Mouse (Mus musculus): ENCODE data around the gene Nppc.
A peak's percentile ranks its signal among the peaks of the same experiment; 100 is the strongest.

Gene Nppc

GRCm38 (mm10) chr1:86677624-86678023 lies 7.3 kb upstream of the Nppc start:
- Histone ChIP-seq H3K9me3 (ENCODE audit: low read length) (no peaks in the 10 kb centered on the region), H3K36me3 (ENCODE audit: insufficient read depth, low read length) (no peaks in the 10 kb centered on the region), H3K4me1 (replicated peaks; ENCODE audit: low read depth, low read length) (0 out of 2 replicates have a peak, but pooled peaks cover 2% of the 10 kb centered on the region), H3K27me3 (ENCODE audit: insufficient read depth, low read length) (peaks cover 45% of the 10 kb centered on the region), H3K4me3 (replicated peaks; ENCODE audit: low read length) (no peak overlapping the region)
- TF ChIP-seq POU5F1 (IDR thresholded peaks at IDR 0.05; ENCODE audit: borderline replicate concordance, low read length) (no peak), CTCF (conservative IDR thresholded peaks at IDR 0.05; ENCODE audit: low read length) (no peak), NANOG (IDR thresholded peaks at IDR 0.05; ENCODE audit: borderline replicate concordance, low read length) (no peak)

GRCm38 (mm10) chr1:86675126-86675525 lies 4.8 kb upstream of the Nppc start:
- Histone ChIP-seq H3K36me3 (ENCODE audit: insufficient read depth, low read length) (no peaks in the 10 kb centered on the region), H3K4me1 (replicated peaks; ENCODE audit: low read depth, low read length) (peaks cover 7% of the 10 kb centered on the region; the same call in 1 of the 2 replicates), H3K27me3 (ENCODE audit: insufficient read depth, low read length) (peaks cover 68% of the 10 kb centered on the region), H3K4me3 (replicated peaks; ENCODE audit: low read length) (no peak overlapping the region), H3K9me3 (ENCODE audit: low read length) (no peaks in the 10 kb centered on the region)
- TF ChIP-seq NANOG (IDR thresholded peaks at IDR 0.05; ENCODE audit: borderline replicate concordance, low read length): no peak
- TF ChIP-seq CTCF (conservative IDR thresholded peaks at IDR 0.05; ENCODE audit: low read length): no peak
- no peak for TF ChIP-seq POU5F1 (IDR thresholded peaks at IDR 0.05; ENCODE audit: borderline replicate concordance, low read length)

- no peaks in the 10 kb centered on the region for H3K36me3 ChIP-seq (ENCODE audit: insufficient read depth, low read length)
- H3K4me1 ChIP-seq (replicated peaks; ENCODE audit: low read depth, low read length): peaks cover 14% of the 10 kb centered on the region
- H3K9me3 ChIP-seq (ENCODE audit: low read length): no peaks in the 10 kb centered on the region
- TF ChIP-seq POU5F1 (IDR thresholded peaks at IDR 0.05; ENCODE audit: borderline replicate concordance, low read length) (no peak), NANOG (IDR thresholded peaks at IDR 0.05; ENCODE audit: borderline replicate concordance, low read length) (no peak), CTCF (conservative IDR thresholded peaks at IDR 0.05; ENCODE audit: low read length) (no peak)
- H3K4me3 ChIP-seq (replicated peaks; ENCODE audit: low read length): no peak overlapping the region; the same call in 1 of the 2 replicates
- peaks cover 76% of the 10 kb centered on the region for H3K27me3 ChIP-seq (ENCODE audit: insufficient read depth, low read length)
These were observed 4.0 kb upstream of the Nppc start for GRCm38 (mm10) chr1:86674385-86674784.

DNA sequence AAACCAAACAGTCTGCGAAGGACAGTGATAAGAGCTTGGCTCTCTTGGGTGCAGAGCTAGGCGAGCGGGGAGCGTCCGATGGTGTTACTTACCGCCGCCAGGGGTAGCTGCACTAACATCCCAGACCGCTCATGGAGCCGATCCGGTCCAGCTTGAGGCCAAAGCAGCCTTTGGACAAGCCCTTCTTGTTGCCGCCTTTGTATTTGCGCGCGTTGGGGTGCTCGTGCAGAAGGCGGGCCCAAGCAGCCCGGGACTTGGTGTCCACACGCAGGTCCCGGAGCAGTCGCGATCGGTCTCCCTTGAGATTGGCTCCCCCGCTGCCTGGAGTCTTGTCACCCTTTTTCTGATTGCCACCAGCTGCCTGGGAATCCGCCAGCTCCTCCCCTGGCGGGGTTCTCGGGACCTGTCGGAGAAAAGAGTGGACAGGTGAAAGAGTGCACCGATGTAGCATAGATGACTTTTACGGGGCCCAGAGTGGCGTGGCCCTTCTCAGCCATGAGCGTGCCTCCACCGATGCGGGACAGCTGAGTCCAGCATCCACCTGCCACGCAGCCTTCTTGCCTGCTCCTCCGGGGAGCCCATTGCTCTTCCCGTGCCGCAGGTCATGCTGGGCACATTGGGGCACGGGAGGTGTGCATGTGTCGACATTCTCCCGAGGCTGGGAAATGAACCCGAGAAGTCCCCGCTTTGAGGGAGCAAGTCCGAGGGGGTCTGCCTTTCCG lies 658 bp downstream of the Nppc start:
- no peaks in the 10 kb centered on the region for H3K36me3 ChIP-seq (ENCODE audit: insufficient read depth, low read length)
- peak overlapping the region; percentile 85 for H3K4me3 ChIP-seq (replicated peaks; ENCODE audit: low read length)
- TF ChIP-seq CTCF (conservative IDR thresholded peaks at IDR 0.05; ENCODE audit: low read length): peak; percentile 56
- no peak for TF ChIP-seq POU5F1 (IDR thresholded peaks at IDR 0.05; ENCODE audit: borderline replicate concordance, low read length)
- no peak for TF ChIP-seq NANOG (IDR thresholded peaks at IDR 0.05; ENCODE audit: borderline replicate concordance, low read length)
- H3K4me1 ChIP-seq (replicated peaks; ENCODE audit: low read depth, low read length): peaks cover 19% of the 10 kb centered on the region
- no peaks in the 10 kb centered on the region for H3K9me3 ChIP-seq (ENCODE audit: low read length)
- H3K27me3 ChIP-seq (ENCODE audit: insufficient read depth, low read length): peaks cover 88% of the 10 kb centered on the region

DNA sequence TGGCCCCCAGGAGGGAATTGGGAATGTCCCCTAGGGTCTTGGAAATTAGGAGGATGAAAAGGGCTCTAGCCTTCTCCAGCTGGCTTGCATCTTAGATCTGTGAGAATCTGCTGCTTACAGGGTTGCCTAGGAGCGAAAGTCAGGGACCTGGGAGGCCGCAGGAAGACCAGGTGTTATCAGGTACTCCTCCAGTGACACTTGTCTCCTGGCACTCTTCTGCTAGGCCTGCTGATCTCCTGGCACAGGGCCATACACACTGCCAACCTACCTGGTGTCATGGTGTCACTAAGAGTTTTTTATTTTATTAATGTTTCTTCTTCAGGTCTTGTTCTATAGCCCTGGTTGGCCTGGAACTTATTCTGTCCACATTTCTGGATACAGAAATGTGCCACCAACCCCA lies 5.3 kb downstream of the Nppc start:
- Histone ChIP-seq H3K27me3 (ENCODE audit: insufficient read depth, low read length) (peaks cover 62% of the 10 kb centered on the region), H3K36me3 (ENCODE audit: insufficient read depth, low read length) (no peaks in the 10 kb centered on the region), H3K4me1 (replicated peaks; ENCODE audit: low read depth, low read length) (peaks cover 11% of the 10 kb centered on the region), H3K9me3 (ENCODE audit: low read length) (no peaks in the 10 kb centered on the region), H3K4me3 (replicated peaks; ENCODE audit: low read length) (no peak overlapping the region)
- no peak for TF ChIP-seq POU5F1 (IDR thresholded peaks at IDR 0.05; ENCODE audit: borderline replicate concordance, low read length)
- no peak for TF ChIP-seq NANOG (IDR thresholded peaks at IDR 0.05; ENCODE audit: borderline replicate concordance, low read length)
- no peak for TF ChIP-seq CTCF (conservative IDR thresholded peaks at IDR 0.05; ENCODE audit: low read length)

DNA sequence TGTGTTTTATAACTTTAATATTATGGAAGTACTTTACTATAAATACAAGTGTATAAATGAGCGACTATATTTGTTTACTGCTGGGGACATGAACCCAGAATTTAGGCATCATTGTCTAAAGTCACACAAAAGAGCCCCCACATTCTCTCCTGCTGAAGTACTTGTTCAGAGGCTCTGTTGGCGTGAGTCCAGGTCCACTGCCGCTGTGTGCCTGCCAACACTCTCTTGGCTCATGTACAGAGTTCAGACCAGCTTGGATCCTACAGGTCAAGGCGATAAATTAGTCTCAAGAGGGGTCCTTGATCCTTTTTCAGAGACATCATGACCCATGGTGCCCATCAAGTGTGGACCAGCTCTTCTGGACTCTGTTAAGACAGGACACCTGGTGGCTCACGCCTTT lies 13.3 kb downstream of the Nppc start:
- Histone ChIP-seq H3K9me3 (ENCODE audit: low read length) (no peaks in the 10 kb centered on the region), H3K4me1 (replicated peaks; ENCODE audit: low read depth, low read length) (peaks cover 20% of the 10 kb centered on the region), H3K36me3 (ENCODE audit: insufficient read depth, low read length) (no peaks in the 10 kb centered on the region), H3K27me3 (ENCODE audit: insufficient read depth, low read length) (peaks cover 14% of the 10 kb centered on the region; the same call in 1 of the 2 replicates), H3K4me3 (replicated peaks; ENCODE audit: low read length) (no peak overlapping the region)
- TF ChIP-seq CTCF (conservative IDR thresholded peaks at IDR 0.05; ENCODE audit: low read length) (no peak), POU5F1 (IDR thresholded peaks at IDR 0.05; ENCODE audit: borderline replicate concordance, low read length) (no peak), NANOG (IDR thresholded peaks at IDR 0.05; ENCODE audit: borderline replicate concordance, low read length) (no peak)

- H3K36me3 ChIP-seq (ENCODE audit: insufficient read depth, low read length): no peaks in the 10 kb centered on the region
- no peak overlapping the region for H3K4me3 ChIP-seq (replicated peaks; ENCODE audit: low read length)
- 0 out of 2 replicates have a peak, but pooled peaks cover 3% of the 10 kb centered on the region for H3K27me3 ChIP-seq (ENCODE audit: insufficient read depth, low read length)
- H3K4me1 ChIP-seq (replicated peaks; ENCODE audit: low read depth, low read length): peaks cover 45% of the 10 kb centered on the region
- H3K9me3 ChIP-seq (ENCODE audit: low read length): no peaks in the 10 kb centered on the region
- TF ChIP-seq CTCF (conservative IDR thresholded peaks at IDR 0.05; ENCODE audit: low read length) (no peak; the same call in 1 of the 2 replicates), POU5F1 (IDR thresholded peaks at IDR 0.05; ENCODE audit: borderline replicate concordance, low read length) (no peak), NANOG (IDR thresholded peaks at IDR 0.05; ENCODE audit: borderline replicate concordance, low read length) (no peak)
These were observed 17.7 kb downstream of the Nppc start for GRCm38 (mm10) chr1:86652675-86653074.

- peaks cover 62% of the 10 kb centered on the region for H3K4me1 ChIP-seq (replicated peaks; ENCODE audit: low read depth, low read length)
- no peak overlapping the region for H3K4me3 ChIP-seq (replicated peaks; ENCODE audit: low read length)
- H3K9me3 ChIP-seq (ENCODE audit: low read length): no peaks in the 10 kb centered on the region
- H3K27me3 ChIP-seq (ENCODE audit: insufficient read depth, low read length): 0 out of 2 replicates have a peak, but pooled peaks cover 3% of the 10 kb centered on the region
- no peaks in the 10 kb centered on the region for H3K36me3 ChIP-seq (ENCODE audit: insufficient read depth, low read length)
- TF ChIP-seq NANOG (IDR thresholded peaks at IDR 0.05; ENCODE audit: borderline replicate concordance, low read length) (no peak), CTCF (conservative IDR thresholded peaks at IDR 0.05; ENCODE audit: low read length) (peak; percentile 93)
These were observed 20.1 kb downstream of the Nppc start for GRCm38 (mm10) chr1:86650272-86650671.
